Mouse (Mus musculus) adrenal gland, postnatal 14 days (tissue): ENCODE measurements at regions not wholly inside any gene's neighbourhood (a gene's known extent, or its start where the extent isn't known, plus 50 kb on each side); places are given as distances from the start of the nearest gene placed in this dataset.

Experiments used
- DNase-seq: peaks from one replicate; pipeline ENCODE4 v3.0.0; 2021; ENCODE audit warnings: mixed read lengths

DNA sequence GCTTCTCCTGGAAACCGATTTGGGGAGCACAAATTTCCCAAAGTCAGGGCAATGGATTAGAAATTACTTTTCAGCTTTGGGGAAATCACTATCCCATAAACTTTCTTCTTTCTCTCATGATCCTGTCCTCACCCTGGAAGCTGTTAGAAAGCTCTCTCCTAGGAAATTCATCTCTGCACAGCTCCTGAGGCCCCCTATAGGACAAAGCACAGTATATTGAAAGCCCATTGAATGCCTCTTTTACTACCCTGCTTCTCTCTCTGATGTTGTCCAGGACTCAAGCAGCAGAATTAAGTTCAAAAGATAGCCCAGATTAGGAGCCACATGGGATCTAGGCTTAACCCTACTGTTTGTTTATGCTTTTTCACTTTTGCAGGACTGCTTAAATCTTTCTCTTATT, 139.3 kb upstream of the Rnf219 start:
- DNase-seq, result no peak

DNA sequence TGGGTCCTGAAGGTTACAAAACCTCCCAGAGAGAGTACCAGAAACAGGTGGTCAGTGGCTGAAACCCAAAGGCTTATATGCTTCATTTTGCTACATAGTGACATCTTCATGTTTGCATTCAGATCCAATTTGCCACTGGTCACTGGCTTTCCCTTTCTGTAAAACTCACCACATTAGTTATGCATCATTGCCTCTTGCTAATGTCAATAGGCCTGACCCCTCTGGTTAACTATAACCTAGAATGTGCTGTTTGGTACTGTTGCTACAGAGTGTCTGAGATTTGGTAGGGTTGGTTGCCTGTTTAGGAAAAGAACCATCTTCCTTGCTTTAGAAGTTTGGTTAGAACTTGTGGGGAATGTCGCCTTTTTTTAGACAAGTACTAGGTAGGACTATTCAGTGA, 136.3 kb upstream of the Rnf219 start:
- no peak for DNase-seq

- DNase-seq, result no peak
Measured at GRCm38 (mm10) chr14:104649980-104650379, 127.5 kb upstream of the Rnf219 start.

- DNase-seq, result no peak
Measured at GRCm38 (mm10) chr14:104644626-104645025, 122.2 kb upstream of the Rnf219 start.

DNA sequence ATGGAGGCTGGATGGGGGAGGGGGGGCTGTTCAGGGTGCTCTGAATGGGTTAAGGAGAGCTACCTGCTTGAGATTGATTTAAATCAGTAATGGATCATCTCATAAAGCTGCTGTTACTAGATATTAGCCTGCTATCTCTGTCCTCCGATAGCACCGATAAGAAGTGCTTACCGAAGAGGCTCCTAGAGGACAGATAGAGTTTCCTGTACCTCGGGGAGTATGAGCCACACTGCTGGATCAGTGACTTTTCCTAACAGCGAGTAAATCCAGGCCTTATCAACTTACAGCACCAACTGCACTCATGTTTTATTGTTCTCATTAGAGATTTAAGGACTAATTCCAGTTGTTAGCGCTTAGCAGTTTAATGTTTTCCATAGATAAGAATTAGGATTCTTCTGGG, 120.3 kb upstream of the Rnf219 start:
- no peak for DNase-seq

GRCm38 (mm10) chr14:104639300-104639699, 116.9 kb upstream of the Rnf219 start:
- DNase-seq, result no peak

- DNase-seq, result no peak
Measured at GRCm38 (mm10) chr14:104611467-104611866, 89.0 kb upstream of the Rnf219 start.

DNA sequence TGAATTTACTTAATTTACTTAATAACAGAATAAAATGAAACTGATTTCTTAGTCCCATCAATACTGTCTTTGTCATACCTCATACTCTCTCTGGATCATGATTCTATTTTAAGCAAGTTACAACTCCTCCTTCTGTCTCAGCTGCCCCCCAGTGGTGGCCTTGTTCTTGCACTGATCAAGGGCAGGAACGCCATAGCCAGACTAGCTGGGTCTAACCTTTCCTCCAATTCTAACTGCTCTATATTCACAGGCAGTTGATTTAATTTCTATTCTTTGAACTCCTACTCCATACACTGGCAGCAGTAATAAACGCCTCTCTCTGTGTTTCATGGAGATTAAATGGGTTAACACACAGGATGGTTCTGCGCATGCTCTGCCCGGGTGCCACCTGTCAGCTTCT, 87.9 kb upstream of the Rnf219 start:
- DNase-seq, result peak; percentile 28

- no peak for DNase-seq
Measured at GRCm38 (mm10) chr14:104594851-104595250, 72.4 kb upstream of the Rnf219 start.
